Mouse (Mus musculus) ES-E14 (cell line): Measurements from ENCODE around the gene Hist1h1a.
A peak's percentile ranks its signal among the peaks of the same experiment; 100 is the strongest.
"Not testable (repeated sequence)": the region's sequence is repeated elsewhere in the genome, so short reads cannot be mapped to it uniquely, and the experiment has no call there.

Source experiments
- CHD2 ChIP-seq: IDR thresholded peaks from 2 replicates; pipeline ENCODE4 v1.6.1; 2014; ENCODE audit warnings: mild to moderate bottlenecking, low read depth, low read length, inconsistent platforms
- HCFC1 ChIP-seq: IDR thresholded peaks from 2 replicates; pipeline ENCODE4 v1.6.1; 2012; ENCODE audit warnings: low read length, inconsistent platforms, borderline replicate concordance; ENCODE audit not compliant: insufficient read depth
- ZC3H11A ChIP-seq: IDR thresholded peaks from 2 replicates; pipeline ENCODE4 v1.6.1; 2012; ENCODE audit warnings: low read depth, mild to moderate bottlenecking, inconsistent platforms, low read length, borderline replicate concordance
- ZNF384 ChIP-seq: IDR thresholded peaks from 2 replicates; pipeline ENCODE4 v1.6.1; 2012; ENCODE audit warnings: low read depth, low read length, inconsistent platforms

DNA sequence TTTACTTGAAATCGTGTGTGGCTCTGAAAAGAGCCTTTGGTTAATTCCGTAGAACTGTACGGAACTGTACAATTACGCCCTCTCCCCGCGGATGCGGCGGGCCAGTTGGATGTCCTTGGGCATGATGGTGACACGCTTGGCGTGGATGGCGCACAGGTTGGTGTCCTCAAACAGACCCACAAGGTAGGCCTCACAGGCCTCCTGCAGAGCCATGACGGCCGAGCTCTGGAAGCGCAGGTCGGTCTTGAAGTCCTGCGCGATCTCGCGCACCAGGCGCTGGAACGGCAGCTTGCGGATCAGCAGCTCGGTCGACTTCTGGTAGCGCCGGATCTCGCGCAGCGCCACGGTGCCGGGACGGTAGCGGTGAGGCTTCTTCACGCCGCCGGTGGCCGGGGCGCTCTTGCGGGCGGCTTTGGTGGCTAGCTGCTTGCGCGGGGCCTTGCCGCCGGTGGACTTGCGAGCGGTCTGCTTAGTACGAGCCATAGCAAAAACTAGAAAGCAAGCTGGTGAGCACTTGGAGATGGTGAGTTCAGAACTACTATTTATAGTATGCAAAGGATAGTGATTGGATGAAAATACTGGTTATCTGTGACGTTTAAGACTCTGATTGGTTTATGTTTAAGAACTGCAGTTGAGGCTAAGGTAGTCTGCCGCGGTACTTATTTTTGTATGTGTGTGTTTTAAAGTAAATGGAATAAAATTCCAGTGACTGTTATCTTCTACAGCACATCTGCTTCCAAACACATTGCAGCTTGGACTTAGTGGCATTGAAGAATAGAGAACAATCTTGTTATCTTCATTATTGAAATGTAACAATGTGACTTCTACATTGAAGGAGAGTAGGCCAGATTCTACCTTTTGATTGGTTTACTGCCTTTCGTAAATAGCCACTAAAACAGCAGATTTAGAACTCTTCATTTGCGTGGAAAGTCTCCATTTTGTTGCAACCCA lies 1.3 kb upstream of the Hist1h1a start, which contains the start of gene Hist1h3a:
- TF ChIP-seq HCFC1 (peak; percentile 22; the same call in 1 of the 2 replicates), CHD2 (peak; percentile 88)
- TF ChIP-seq ZNF384, ZC3H11A: not testable (repeated sequence)
